Mouse (Mus musculus): Measurements from ENCODE around the gene Vwa1. TPM values are rescaled to one million over a fixed set of nuclear protein-coding genes. Genes with fewer than 3 reads are reported as not detected.
"Not testable (repeated sequence)": the region's sequence is repeated elsewhere in the genome, so short reads cannot be mapped to it uniquely, and the experiment has no call there.

The Vwa1 gene
- polyA plus RNA-seq, 1 experiment from 2014 or later = 34.0 TPM

GRCm38 (mm10) chr4:155802741-155803339 lies 28.3 kb upstream of the Vwa1 start, which contains the start of gene Mrpl20:
Gene Mrpl20 (plus strand): TSS chr4:155802878.
- H3K4me2 ChIP-seq (ENCODE audit: low read depth, low read length) = peak within 1 kb of the TSS; percentile 59
- H3K9me3 ChIP-seq (replicated peaks; ENCODE audit: control insufficient read depth, low read length) = no peaks in the 10 kb centered on the region
- H3K27ac ChIP-seq (ENCODE audit: low read length) = peak within 1 kb of the TSS; percentile 76; the same call in 1 of the 2 replicates
- H3K4me1 ChIP-seq (ENCODE audit: control insufficient read depth, insufficient read depth, low read length) = peaks cover 4% of the 10 kb centered on the region
- peak within 1 kb of the TSS; percentile 92 for H3K4me3 ChIP-seq (replicated peaks; ENCODE audit: low read length)
- ATAC-seq (ENCODE audit: insufficient read depth, low FRiP score) = no peak
- no peaks in the 10 kb centered on the region for H3K27me3 ChIP-seq (ENCODE audit: control insufficient read depth, insufficient read depth, low read length)
- WGBS = 8% methylated on average over 12 of the region's 12 CpGs
- H3K36me3 ChIP-seq (ENCODE audit: control insufficient read depth, insufficient read depth, low read length) = peaks cover 1% of the 10 kb centered on the region; the same call in 1 of the 2 replicates
- H3K9ac ChIP-seq (ENCODE audit: low read length) = peak within 1 kb of the TSS; percentile 85

GRCm38 (mm10) chr4:155802075-155802474 lies 27.6 kb upstream of the Vwa1 start:
- Histone ChIP-seq H3K27ac (ENCODE audit: low read length) (no peak overlapping the region), H3K4me2 (ENCODE audit: low read depth, low read length) (no peak overlapping the region), H3K4me1 (ENCODE audit: control insufficient read depth, insufficient read depth, low read length) (peaks cover 4% of the 10 kb centered on the region), H3K4me3 (replicated peaks; ENCODE audit: low read length) (no peak overlapping the region), H3K36me3 (ENCODE audit: control insufficient read depth, insufficient read depth, low read length) (no peaks in the 10 kb centered on the region), H3K9ac (ENCODE audit: low read length) (no peak overlapping the region), H3K9me3 (replicated peaks; ENCODE audit: control insufficient read depth, low read length) (no peaks in the 10 kb centered on the region), H3K27me3 (ENCODE audit: control insufficient read depth, insufficient read depth, low read length) (no peaks in the 10 kb centered on the region)
- no peak for ATAC-seq (ENCODE audit: insufficient read depth, low FRiP score)
- 93% methylated on average over 1 of the region's 1 CpGs for WGBS

- Histone ChIP-seq H3K4me2 (ENCODE audit: low read depth, low read length) (no peak overlapping the region), H3K9me3 (replicated peaks; ENCODE audit: control insufficient read depth, low read length) (no peaks in the 10 kb centered on the region), H3K36me3 (ENCODE audit: control insufficient read depth, insufficient read depth, low read length) (no peaks in the 10 kb centered on the region), H3K27ac (ENCODE audit: low read length) (no peak overlapping the region), H3K4me1 (ENCODE audit: control insufficient read depth, insufficient read depth, low read length) (no peaks in the 10 kb centered on the region), H3K27me3 (ENCODE audit: control insufficient read depth, insufficient read depth, low read length) (no peaks in the 10 kb centered on the region), H3K4me3 (replicated peaks; ENCODE audit: low read length) (no peak overlapping the region), H3K9ac (ENCODE audit: low read length) (no peak overlapping the region)
- 47% methylated on average over 2 of the region's 2 CpGs for WGBS
- ATAC-seq (ENCODE audit: insufficient read depth, low FRiP score) = no peak
These were observed 19.2 kb upstream of the Vwa1 start for GRCm38 (mm10) chr4:155793730-155794129.

GRCm38 (mm10) chr4:155791240-155791933 lies 16.9 kb upstream of the Vwa1 start:
- Histone ChIP-seq H3K4me1 (ENCODE audit: control insufficient read depth, insufficient read depth, low read length) (no peaks in the 10 kb centered on the region), H3K4me3 (replicated peaks; ENCODE audit: low read length) (no peak overlapping the region), H3K27ac (ENCODE audit: low read length) (peak overlapping the region; percentile 72), H3K36me3 (ENCODE audit: control insufficient read depth, insufficient read depth, low read length) (no peaks in the 10 kb centered on the region), H3K9me3 (replicated peaks; ENCODE audit: control insufficient read depth, low read length) (no peaks in the 10 kb centered on the region), H3K9ac (ENCODE audit: low read length) (no peak overlapping the region; the same call in 1 of the 2 replicates), H3K27me3 (ENCODE audit: control insufficient read depth, insufficient read depth, low read length) (no peaks in the 10 kb centered on the region), H3K4me2 (ENCODE audit: low read depth, low read length) (no peak overlapping the region)
- no peak for ATAC-seq (ENCODE audit: insufficient read depth, low FRiP score)
- 69% methylated on average over 24 of the region's 24 CpGs for WGBS

- peak; percentile 62 for ATAC-seq (ENCODE audit: insufficient read depth, low FRiP score)
- Histone ChIP-seq H3K36me3 (ENCODE audit: control insufficient read depth, insufficient read depth, low read length) (no peaks in the 10 kb centered on the region), H3K4me3 (replicated peaks; ENCODE audit: low read length) (no peak overlapping the region), H3K9ac (ENCODE audit: low read length) (peak overlapping the region; percentile 14; the same call in 1 of the 2 replicates), H3K4me2 (ENCODE audit: low read depth, low read length) (no peak overlapping the region), H3K27ac (ENCODE audit: low read length) (peak overlapping the region; percentile 74), H3K9me3 (replicated peaks; ENCODE audit: control insufficient read depth, low read length) (no peaks in the 10 kb centered on the region), H3K27me3 (ENCODE audit: control insufficient read depth, insufficient read depth, low read length) (no peaks in the 10 kb centered on the region), H3K4me1 (ENCODE audit: control insufficient read depth, insufficient read depth, low read length) (no peaks in the 10 kb centered on the region)
- WGBS = 35% methylated on average over 3 of the region's 3 CpGs
These were observed 16.2 kb upstream of the Vwa1 start for GRCm38 (mm10) chr4:155790650-155791161.

GRCm38 (mm10) chr4:155790021-155790489 lies 15.6 kb upstream of the Vwa1 start, which contains the start of gene Ankrd65:
Gene Ankrd65 (plus strand): TSS chr4:155790439.
- Histone ChIP-seq H3K4me1 (ENCODE audit: control insufficient read depth, insufficient read depth, low read length) (no peaks in the 10 kb centered on the region), H3K4me2 (ENCODE audit: low read depth, low read length) (no peak within 1 kb of the TSS), H3K27ac (ENCODE audit: low read length) (peak within 1 kb of the TSS; percentile 74), H3K36me3 (ENCODE audit: control insufficient read depth, insufficient read depth, low read length) (no peaks in the 10 kb centered on the region), H3K4me3 (replicated peaks; ENCODE audit: low read length) (no peak within 1 kb of the TSS), H3K9me3 (replicated peaks; ENCODE audit: control insufficient read depth, low read length) (no peaks in the 10 kb centered on the region), H3K9ac (ENCODE audit: low read length) (peak within 1 kb of the TSS; percentile 14; the same call in 1 of the 2 replicates), H3K27me3 (ENCODE audit: control insufficient read depth, insufficient read depth, low read length) (no peaks in the 10 kb centered on the region)
- 87% methylated on average over 3 of the region's 3 CpGs for WGBS
- ATAC-seq (ENCODE audit: insufficient read depth, low FRiP score) = no peak

GRCm38 (mm10) chr4:155788833-155789232 lies 14.3 kb upstream of the Vwa1 start:
- H3K27me3 ChIP-seq (ENCODE audit: control insufficient read depth, insufficient read depth, low read length); H3K4me1 ChIP-seq (ENCODE audit: control insufficient read depth, insufficient read depth, low read length): not testable (repeated sequence)

GRCm38 (mm10) chr4:155788300-155788699 lies 13.8 kb upstream of the Vwa1 start:
- 66% methylated on average over 3 of the region's 3 CpGs for WGBS
- Histone ChIP-seq H3K4me2 (ENCODE audit: low read depth, low read length) (no peak overlapping the region), H3K36me3 (ENCODE audit: control insufficient read depth, insufficient read depth, low read length) (no peaks in the 10 kb centered on the region), H3K9me3 (replicated peaks; ENCODE audit: control insufficient read depth, low read length) (no peaks in the 10 kb centered on the region), H3K4me3 (replicated peaks; ENCODE audit: low read length) (no peak overlapping the region), H3K27me3 (ENCODE audit: control insufficient read depth, insufficient read depth, low read length) (no peaks in the 10 kb centered on the region), H3K9ac (ENCODE audit: low read length) (no peak overlapping the region), H3K27ac (ENCODE audit: low read length) (no peak overlapping the region), H3K4me1 (ENCODE audit: control insufficient read depth, insufficient read depth, low read length) (peaks cover 4% of the 10 kb centered on the region; the same call in 1 of the 2 replicates)
- no peak for ATAC-seq (ENCODE audit: insufficient read depth, low FRiP score)

More at GRCm38 (mm10) chr4:155788833-155789232, 14.3 kb upstream of the Vwa1 start:
- not testable (repeated sequence) for H3K9me3 ChIP-seq (replicated peaks; ENCODE audit: control insufficient read depth, low read length); H3K36me3 ChIP-seq (ENCODE audit: control insufficient read depth, insufficient read depth, low read length); H3K4me2 ChIP-seq (ENCODE audit: low read depth, low read length); H3K27ac ChIP-seq (ENCODE audit: low read length); H3K4me3 ChIP-seq (replicated peaks; ENCODE audit: low read length); ATAC-seq (ENCODE audit: insufficient read depth, low FRiP score); H3K9ac ChIP-seq (ENCODE audit: low read length)
- 70% methylated on average over 4 of the region's 4 CpGs for WGBS

GRCm38 (mm10) chr4:155785819-155786218 lies 11.3 kb upstream of the Vwa1 start, which contains the start of gene Tmem88b:
Gene Tmem88b (minus strand): TSS chr4:155785874.
- peak within 1 kb of the TSS; percentile 76 for H3K4me2 ChIP-seq (ENCODE audit: low read depth, low read length)
- no peaks in the 10 kb centered on the region for H3K27me3 ChIP-seq (ENCODE audit: control insufficient read depth, insufficient read depth, low read length)
- peak within 1 kb of the TSS; percentile 68 for H3K4me3 ChIP-seq (replicated peaks; ENCODE audit: low read length)
- WGBS = 67% methylated on average over 5 of the region's 5 CpGs
- no peaks in the 10 kb centered on the region for H3K36me3 ChIP-seq (ENCODE audit: control insufficient read depth, insufficient read depth, low read length)
- H3K4me1 ChIP-seq (ENCODE audit: control insufficient read depth, insufficient read depth, low read length) = peaks cover 6% of the 10 kb centered on the region; the same call in 1 of the 2 replicates
- peak within 1 kb of the TSS; percentile 92 for H3K9ac ChIP-seq (ENCODE audit: low read length)
- no peaks in the 10 kb centered on the region for H3K9me3 ChIP-seq (replicated peaks; ENCODE audit: control insufficient read depth, low read length)
- no peak within 1 kb of the TSS for H3K27ac ChIP-seq (ENCODE audit: low read length)
- ATAC-seq (ENCODE audit: insufficient read depth, low FRiP score) = no peak

Measured in stomach, embryonic 16.5 days (tissue).